Comparison of ENCODE assay signal across 13 mouse cellular contexts in genomic region chr19:58043120-58043519, GRCm38 (mm10).
"Had no signal": no experiment of that assay in that cellular context is flagged by ENCODE, and none has a peak within 500 bp of the region (broad histone marks: within the 10 kb centered on the region; RNA-seq: fewer than 3 reads in every experiment).

No protein-coding gene starts in this region.

- H3K9ac ChIP-seq: midbrain, embryonic 13.5 days had no signal

- H3K27me3 ChIP-seq: megakaryocyte, embryonic 14.5 days; midbrain, embryonic 13.5 days had no signal

- H3K4me2 ChIP-seq: midbrain, embryonic 13.5 days had no signal

- DNase-seq: kidney, postnatal 4 days; lung, adult 2 months; lung, postnatal 10 days; right cerebral cortex, postnatal 14 days; thymus, adult 18-20 months; thymus, postnatal 14 days had no signal

- ATAC-seq: hindbrain, embryonic 16.5 days; inflammation-experienced regulatory T-cells, adult 6 months; midbrain, embryonic 13.5 days had no signal

- H3K4me3 ChIP-seq: left cerebral cortex, adult 2 months; limb, embryonic 10.5 days; megakaryocyte, embryonic 14.5 days; midbrain, embryonic 13.5 days had no signal

- H3K4me1 ChIP-seq: megakaryocyte, embryonic 14.5 days had no signal

- H3K36me3 ChIP-seq: limb, embryonic 10.5 days had no signal

- H3K9me3 ChIP-seq: limb, embryonic 10.5 days; midbrain, embryonic 13.5 days had no signal

- H3K27ac ChIP-seq: left cerebral cortex, adult 2 months; limb, embryonic 10.5 days; macrophage; midbrain, embryonic 13.5 days had no signal
